Mouse (Mus musculus) T-helper 2 cell (primary cell): ENCODE data around the gene BC049730.

ENCODE experiments used
- in situ Hi-C: fragments of 300-600 bp; cut with MboI, MseI; formaldehyde crosslinking; loops from one replicate; pipeline ENCODE4 v1.15.1; 2025; ENCODE audit warnings: high pct_unique_total_duplicates

The BC049730 gene

DNA sequence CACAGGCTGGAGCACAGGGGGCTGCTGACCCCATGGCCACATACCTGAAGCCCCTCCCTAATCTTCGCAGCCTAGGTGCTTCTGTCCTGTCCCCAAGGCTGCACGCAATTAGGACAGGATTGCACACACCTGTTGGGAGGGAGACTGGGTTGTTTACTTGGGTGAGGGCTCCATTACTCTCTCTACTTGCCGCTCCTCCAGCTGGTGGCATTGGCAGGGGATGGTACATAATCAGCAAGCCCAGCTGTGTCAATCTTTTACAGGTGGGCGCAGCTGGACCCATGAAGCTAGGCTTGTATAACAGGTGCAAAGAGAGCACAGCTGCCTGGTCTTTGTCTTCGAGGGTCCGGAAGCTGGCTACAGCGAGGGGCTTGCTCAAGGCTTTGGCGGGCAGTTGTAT, 53.5 kb downstream of the BC049730 start:
- in situ Hi-C loops: no loop called here
